Comparison of ENCODE assay signal across 8 mouse cellular contexts in genomic region chr10:122047727-122048365, GRCm38 (mm10). TPM values are rescaled to one million over a fixed set of nuclear protein-coding genes. Genes with fewer than 3 reads are reported as not detected.
DNase-seq lines count a peak whose midpoint lies in the region; ATAC-seq and TF ChIP-seq lines count a peak whose summit lies in the region.

No protein-coding gene starts in this region.

- peak; percentile 69 for ATAC-seq in limb, embryonic 15.5 days (ENCODE audit: insufficient number of reproducible peaks, low FRiP score, low TSS enrichment, low read depth)
- peak; percentile 67 for ATAC-seq in midbrain, embryonic 16.5 days

- no peaks in the 10 kb centered on the region for H3K36me3 ChIP-seq in heart, embryonic 10.5 days
- H3K36me3 ChIP-seq in limb, embryonic 15.5 days = no peaks in the 10 kb centered on the region
- H3K36me3 ChIP-seq in midbrain, embryonic 16.5 days (ENCODE audit: control insufficient read depth, insufficient read depth, low read length) = no peaks in the 10 kb centered on the region

- 0 out of 2 replicates have a peak, but pooled peaks have one; percentile 5 for TF ChIP-seq POLR2A in embryonic fibroblast, embryonic 13.5 days (IDR thresholded peaks at IDR 0.05; ENCODE audit: low read depth, low read length)

- H3K27ac ChIP-seq in embryonic fibroblast, embryonic 13.5 days (ENCODE audit: insufficient read depth, low read length) = no peak overlapping the region
- H3K27ac ChIP-seq in heart, embryonic 10.5 days = peak overlapping the region; percentile 93
- peak overlapping the region; percentile 78; the same call in 1 of the 2 replicates for H3K27ac ChIP-seq in limb, embryonic 15.5 days
- peak overlapping the region; percentile 94 for H3K27ac ChIP-seq in midbrain, embryonic 16.5 days (ENCODE audit: low read length)

- peaks cover 19% of the 10 kb centered on the region for H3K27me3 ChIP-seq in heart, embryonic 10.5 days (ENCODE audit: insufficient read depth, poor library complexity, severe bottlenecking)
- no peaks in the 10 kb centered on the region for H3K27me3 ChIP-seq in limb, embryonic 15.5 days
- H3K27me3 ChIP-seq in midbrain, embryonic 16.5 days (ENCODE audit: control insufficient read depth, insufficient read depth, low read depth, low read length) = no peaks in the 10 kb centered on the region

- peak overlapping the region; percentile 87; the same call in 1 of the 2 replicates for H3K4me3 ChIP-seq in embryonic fibroblast, embryonic 13.5 days (ENCODE audit: insufficient read depth, low read length)
- H3K4me3 ChIP-seq in heart, embryonic 10.5 days = peak overlapping the region; percentile 81
- H3K4me3 ChIP-seq in limb, embryonic 15.5 days = peak overlapping the region; percentile 77
- H3K4me3 ChIP-seq in midbrain, embryonic 16.5 days (ENCODE audit: low read depth, low read length) = peak overlapping the region; percentile 89

- H3K4me1 ChIP-seq in embryonic fibroblast, embryonic 13.5 days (ENCODE audit: control insufficient read depth, insufficient read depth, low read length) = no peaks in the 10 kb centered on the region
- H3K4me1 ChIP-seq in heart, embryonic 10.5 days = peaks cover 20% of the 10 kb centered on the region; the same call in 1 of the 2 replicates
- H3K4me1 ChIP-seq in limb, embryonic 15.5 days = peaks cover 12% of the 10 kb centered on the region
- H3K4me1 ChIP-seq in midbrain, embryonic 16.5 days (ENCODE audit: control insufficient read depth, insufficient read depth, low read length) = peaks cover 16% of the 10 kb centered on the region

- TF ChIP-seq CTCF in embryonic fibroblast, embryonic 13.5 days (IDR thresholded peaks at IDR 0.05; ENCODE audit: borderline replicate concordance, insufficient read depth, low read length) = peak; percentile 46

- WGBS in heart, embryonic 10.5 days = 9% methylated on average over 40 of the region's 44 CpGs
- 14% methylated on average over 39 of the region's 44 CpGs for WGBS in limb, embryonic 15.5 days
- WGBS in midbrain, embryonic 16.5 days = 13% methylated on average over 40 of the region's 44 CpGs

- peak overlapping the region; percentile 85 for H3K9ac ChIP-seq in limb, embryonic 15.5 days
- peak overlapping the region; percentile 95 for H3K9ac ChIP-seq in midbrain, embryonic 16.5 days (ENCODE audit: low read depth, low read length)

- peak overlapping the region; percentile 67 for H3K4me2 ChIP-seq in limb, embryonic 15.5 days
- peak overlapping the region; percentile 66 for H3K4me2 ChIP-seq in midbrain, embryonic 16.5 days (ENCODE audit: low read length)

- H3K9me3 ChIP-seq in heart, embryonic 10.5 days = no peaks in the 10 kb centered on the region
- H3K9me3 ChIP-seq in limb, embryonic 15.5 days = no peaks in the 10 kb centered on the region
- no peaks in the 10 kb centered on the region for H3K9me3 ChIP-seq in midbrain, embryonic 16.5 days (replicated peaks; ENCODE audit: control insufficient read depth, low read length, poor library complexity, severe bottlenecking)

- peak; percentile 44 for DNase-seq in 3T3-L1 (ENCODE audit: low read depth, low spot score)
- DNase-seq in brain, adult 2 months (ENCODE audit: low read depth, low spot score) = peak; percentile 65
- peak; percentile 87 for DNase-seq in heart, embryonic 10.5 days (ENCODE audit: low spot score)
- DNase-seq in kidney, adult 9 months = peak; percentile 57
- DNase-seq in spleen, adult 18-20 months = peak; percentile 50 to 76

RNA-seq across cellular contexts. Expression of gene Srgap1, which starts 0.7 kb away (rescaled TPM):
- polyA plus RNA-seq in embryonic fibroblast, embryonic 13.5 days (2011; ENCODE audit: insufficient read length, low read depth, missing spikeins) = 14.0 and 16.2 TPM in 2 replicates
- 5.5 and 6.8 TPM in 2 replicates for polyA plus RNA-seq in heart, embryonic 10.5 days (2016; fragmentation: Nextera tagmentation; extraction: Ambion mirVana)
- polyA plus RNA-seq in limb, embryonic 15.5 days (2015; fragmentation: Nextera tagmentation; extraction: Ambion mirVana) = 8.8 and 9.5 TPM in 2 replicates
- 34.4 and 42.1 TPM in 2 replicates for polyA plus RNA-seq in midbrain, embryonic 16.5 days (2015; fragmentation: Nextera tagmentation; extraction: Ambion mirVana)

RNA-seq across cellular contexts. Expression of gene Rxylt1, which starts 49.3 kb away (rescaled TPM):
- polyA plus RNA-seq in embryonic fibroblast, embryonic 13.5 days (2011; ENCODE audit: insufficient read length, low read depth, missing spikeins) = 102 and 107 TPM in 2 replicates
- polyA plus RNA-seq in heart, embryonic 10.5 days (2016; fragmentation: Nextera tagmentation; extraction: Ambion mirVana) = 37.7 and 40.0 TPM in 2 replicates
- 46.4 and 50.8 TPM in 2 replicates for polyA plus RNA-seq in limb, embryonic 15.5 days (2015; fragmentation: Nextera tagmentation; extraction: Ambion mirVana)
- 36.4 and 38.1 TPM in 2 replicates for polyA plus RNA-seq in midbrain, embryonic 16.5 days (2015; fragmentation: Nextera tagmentation; extraction: Ambion mirVana)
